Mouse (Mus musculus) liver, adult 2 months (tissue): ENCODE data around the gene Sox14.

ENCODE experiments used
- CTCF ChIP-seq: fragments of 200-500 bp; IDR thresholded peaks from 2 replicates; pipeline ENCODE4 v1.5.1; 2011; ENCODE audit warnings: low read depth, low read length, control low read depth
- POLR2A ChIP-seq: fragments of 200-500 bp; IDR thresholded peaks from 2 replicates; pipeline ENCODE4 v1.6.1; 2011; ENCODE audit warnings: low read length, control low read depth; ENCODE audit not compliant: insufficient read depth; ENCODE audit errors: extremely low read depth

GRCm38 (mm10) chr9:99854486-99854885 is 21.5 kb downstream of the Sox14 start:
- TF ChIP-seq CTCF (no peak), POLR2A (no peak)
